9 mouse cellular contexts compared by ENCODE assay signal in genomic region chr9:123150241-123151020, GRCm38 (mm10). TPM values are rescaled to one million over a fixed set of nuclear protein-coding genes. Genes with fewer than 3 reads are reported as not detected.
A peak's percentile ranks its signal among the peaks of the same experiment; 100 is the strongest.
DNase-seq lines count a peak whose midpoint lies in the region; ATAC-seq and TF ChIP-seq lines count a peak whose summit lies in the region.
"Had no signal": no experiment of that assay in that cellular context is flagged by ENCODE, and none has a peak within 500 bp of the region (broad histone marks: within the 10 kb centered on the region; RNA-seq: fewer than 3 reads in every experiment).

TSS of gene Clec3b (plus strand) at chr9:123150946.

- no peak for TF ChIP-seq POLR2A in spleen, adult 2 months (IDR thresholded peaks at IDR 0.05; ENCODE audit: low read depth, low read length)

- 89% methylated on average over 5 of the region's 5 CpGs for WGBS in spleen, adult 2 months
- 62% methylated on average over 5 of the region's 5 CpGs for WGBS in stomach, embryonic 16.5 days
- 83% methylated on average over 5 of the region's 5 CpGs for WGBS in forebrain, embryonic 15.5 days

- no peaks in the 10 kb centered on the region for H3K36me3 ChIP-seq in spleen, adult 2 months (ENCODE audit: control insufficient read depth, insufficient read depth, low read length)
- no peaks in the 10 kb centered on the region for H3K36me3 ChIP-seq in stomach, embryonic 16.5 days (ENCODE audit: control insufficient read depth, insufficient read depth, low read length)
- no peaks in the 10 kb centered on the region for H3K36me3 ChIP-seq in forebrain, embryonic 15.5 days

- H3K4me1 ChIP-seq in spleen, adult 2 months (ENCODE audit: control insufficient read depth, insufficient read depth, insufficient read length), result peaks cover 6% of the 10 kb centered on the region; the same call in 1 of the 2 replicates
- H3K4me1 ChIP-seq in stomach, embryonic 16.5 days (ENCODE audit: control insufficient read depth, insufficient read depth, low read length), result peaks cover 3% of the 10 kb centered on the region; the same call in 1 of the 2 replicates
- no peaks in the 10 kb centered on the region for H3K4me1 ChIP-seq in forebrain, embryonic 15.5 days
- H3K4me1 ChIP-seq: heart, embryonic 13.5 days had no signal

- H3K27ac ChIP-seq in spleen, adult 2 months (ENCODE audit: insufficient read depth, low read length), result peak within 1 kb of the TSS; percentile 73
- H3K27ac ChIP-seq in stomach, embryonic 16.5 days (ENCODE audit: low read length), result peak within 1 kb of the TSS; percentile 75
- no peak within 1 kb of the TSS for H3K27ac ChIP-seq in forebrain, embryonic 15.5 days (replicated peaks)
- H3K27ac ChIP-seq: heart, embryonic 13.5 days had no signal

- no peaks in the 10 kb centered on the region for H3K27me3 ChIP-seq in spleen, adult 2 months (ENCODE audit: control insufficient read depth, insufficient read depth, low read length)
- H3K27me3 ChIP-seq in stomach, embryonic 16.5 days (ENCODE audit: control insufficient read depth, insufficient read depth, low read length), result no peaks in the 10 kb centered on the region
- no peaks in the 10 kb centered on the region for H3K27me3 ChIP-seq in forebrain, embryonic 15.5 days
- H3K27me3 ChIP-seq: heart, embryonic 13.5 days had no signal

- DNase-seq in spleen, adult 2 months (ENCODE audit: low read depth in 1 of 2, low spot score in 2 of 2), result no peak
- DNase-seq in spleen, adult 18-20 months, result no peak
- DNase-seq in gastrocnemius, adult 8-10 months (ENCODE audit: low spot score in 2 of 2), result peak in 1 of 2 experiments; percentile 66
- DNase-seq in kidney, postnatal 4 days, result peak; percentile 49 to 66
- DNase-seq in Muller cell, postnatal 12 days (ENCODE audit: inconsistent ontology term), result no peak

- H3K9me3 ChIP-seq in stomach, embryonic 16.5 days (replicated peaks; ENCODE audit: control insufficient read depth, low read length), result no peaks in the 10 kb centered on the region
- H3K9me3 ChIP-seq in forebrain, embryonic 15.5 days, result no peaks in the 10 kb centered on the region
- H3K9me3 ChIP-seq: megakaryocyte, embryonic 14.5 days had no signal

- no peak for TF ChIP-seq CTCF in spleen, adult 2 months (IDR thresholded peaks at IDR 0.05; ENCODE audit: extremely low read depth, insufficient read depth, insufficient read length, insufficient replicate concordance)

- no peak within 1 kb of the TSS for H3K4me2 ChIP-seq in stomach, embryonic 16.5 days (ENCODE audit: low read depth, low read length)
- H3K4me2 ChIP-seq in forebrain, embryonic 15.5 days (replicated peaks), result no peak within 1 kb of the TSS
- H3K4me2 ChIP-seq: heart, embryonic 13.5 days had no signal

- no peak within 1 kb of the TSS for H3K9ac ChIP-seq in stomach, embryonic 16.5 days (ENCODE audit: low read length)
- no peak within 1 kb of the TSS for H3K9ac ChIP-seq in forebrain, embryonic 15.5 days (replicated peaks)
- H3K9ac ChIP-seq: heart, embryonic 13.5 days had no signal

- no peak within 1 kb of the TSS for H3K4me3 ChIP-seq in spleen, adult 2 months (ENCODE audit: extremely low read depth, insufficient read depth, insufficient read length)
- H3K4me3 ChIP-seq in stomach, embryonic 16.5 days (replicated peaks; ENCODE audit: low read length), result no peak within 1 kb of the TSS
- H3K4me3 ChIP-seq in forebrain, embryonic 15.5 days, result no peak within 1 kb of the TSS
- H3K4me3 ChIP-seq: heart, embryonic 13.5 days; megakaryocyte, embryonic 14.5 days had no signal

- peak; percentile 26; the same call in 1 of the 2 replicates for ATAC-seq in stomach, embryonic 16.5 days (ENCODE audit: insufficient read depth, low FRiP score)
- ATAC-seq in forebrain, embryonic 15.5 days (replicated peaks), result no peak

RNA-seq across cellular contexts. Expression of gene Clec3b, which starts in this region (rescaled TPM):
- 3.4 and 4.6 TPM in 2 replicates for polyA plus RNA-seq in spleen, adult 2 months (2012; rRNA removed)
- total RNA-seq in gastrocnemius, adult 8-10 months (2022), result 10 to 100 TPM; 24.5 to 33.6 (median 28.6) TPM
- polyA plus RNA-seq in stomach, embryonic 16.5 days (2015; fragmentation: Nextera tagmentation; extraction: Ambion mirVana), result 1.8 and 2.5 TPM in 2 replicates
- 0.32 and 0.98 TPM in 2 replicates for polyA plus RNA-seq in forebrain, embryonic 15.5 days (2015; fragmentation: Nextera tagmentation; extraction: Ambion mirVana)

Comparison
In these comparisons a context has a peak if more than half of its experiments do, and no peak if none do; other contexts are left out.
1. DNase-seq: peak in kidney, postnatal 4 days (2 of 2); none in spleen, adult 2 months (0 of 2), spleen, adult 18-20 months (0 of 2) and Muller cell, postnatal 12 days (single experiment).